Mouse (Mus musculus) liver (tissue): ENCODE data around the gene Crhbp.

ENCODE experiments used
- DNase-seq: peaks from one replicate; pipeline ENCODE4 v3.0.0-alpha.2; 2020; ENCODE audit warnings: mixed read lengths

The Crhbp gene

DNA sequence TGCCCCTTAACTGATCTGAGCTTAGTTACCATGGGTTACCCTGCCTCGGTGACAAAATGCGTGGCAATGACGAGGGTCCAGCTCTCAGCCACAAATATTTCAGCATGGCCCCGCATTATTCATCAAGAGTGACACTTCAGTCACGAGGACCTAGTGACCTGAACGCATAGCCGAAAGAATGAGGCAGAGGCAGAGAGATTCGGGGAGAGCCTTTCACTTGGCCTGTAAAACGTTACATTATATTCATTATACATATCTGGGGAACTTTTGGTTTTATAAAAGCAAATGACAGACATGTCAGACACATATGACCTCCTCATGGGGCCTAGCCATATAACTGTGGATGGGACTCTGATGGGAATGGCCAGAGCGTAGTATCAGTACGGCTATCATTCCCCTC lies at the start of gene Crhbp:
Gene Crhbp, minus strand, starts transcription at position 101 of the 400 bp plus-strand sequence.
- no peak for DNase-seq

DNA sequence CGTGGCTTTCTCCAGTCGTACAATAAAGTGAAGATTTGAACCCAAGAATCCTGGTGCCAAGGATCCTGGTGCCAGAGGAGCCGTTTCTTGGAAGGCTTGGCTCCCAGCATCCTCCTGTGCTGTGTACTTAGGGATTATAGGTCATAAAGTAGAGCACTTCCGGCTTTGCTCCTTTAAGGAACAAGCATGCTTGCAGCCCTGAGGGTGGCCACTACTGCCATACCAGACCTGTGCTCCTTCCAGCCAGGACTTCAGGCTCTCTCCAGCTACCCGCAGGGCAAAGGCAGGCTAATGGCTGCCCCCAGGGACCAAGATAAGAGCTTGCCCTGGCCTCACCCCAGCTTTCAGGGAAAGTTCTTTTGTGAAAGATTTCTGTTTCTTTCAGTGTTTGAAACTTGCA lies 48.6 kb upstream of the Crhbp start:
- no peak for DNase-seq

DNA sequence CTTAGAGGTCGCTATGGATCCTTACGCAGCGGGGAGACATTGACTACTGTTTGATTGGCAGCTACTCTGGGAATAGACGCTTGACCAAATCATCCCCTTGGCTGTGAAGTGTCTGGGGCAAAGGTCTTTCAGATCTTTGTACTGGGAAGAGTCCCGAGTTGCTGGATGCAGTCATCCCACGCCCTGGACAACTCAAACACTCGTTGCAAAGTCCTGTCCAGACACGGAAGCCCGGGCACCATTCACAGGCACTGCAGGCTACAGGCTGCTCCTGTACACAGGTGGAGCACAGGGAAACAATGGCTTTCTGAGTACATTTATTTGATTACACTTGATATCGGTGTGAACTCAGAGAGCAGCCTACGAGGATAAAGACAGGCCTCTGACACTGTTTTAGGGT lies 46.6 kb upstream of the Crhbp start:
- DNase-seq: no peak

DNA sequence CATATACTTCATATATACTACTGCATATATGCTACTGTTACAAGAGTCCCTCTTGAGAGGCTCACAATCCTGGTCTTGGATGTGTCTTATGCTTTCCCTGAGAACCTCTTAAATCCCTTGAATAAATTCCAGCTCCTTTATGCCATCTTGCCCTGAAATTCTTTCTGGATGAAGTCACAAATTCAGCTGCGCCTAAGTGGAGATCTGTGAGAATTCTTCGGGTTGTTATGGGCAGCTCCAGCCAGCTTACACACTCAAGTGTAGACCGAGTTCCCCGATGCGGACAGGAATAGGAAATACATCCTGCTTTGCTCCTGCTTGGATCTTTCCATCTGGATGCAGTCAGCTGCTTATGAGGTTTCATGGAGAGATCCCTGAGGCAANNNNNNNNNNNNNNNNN lies 39.9 kb upstream of the Crhbp start:
- no peak for DNase-seq

DNA sequence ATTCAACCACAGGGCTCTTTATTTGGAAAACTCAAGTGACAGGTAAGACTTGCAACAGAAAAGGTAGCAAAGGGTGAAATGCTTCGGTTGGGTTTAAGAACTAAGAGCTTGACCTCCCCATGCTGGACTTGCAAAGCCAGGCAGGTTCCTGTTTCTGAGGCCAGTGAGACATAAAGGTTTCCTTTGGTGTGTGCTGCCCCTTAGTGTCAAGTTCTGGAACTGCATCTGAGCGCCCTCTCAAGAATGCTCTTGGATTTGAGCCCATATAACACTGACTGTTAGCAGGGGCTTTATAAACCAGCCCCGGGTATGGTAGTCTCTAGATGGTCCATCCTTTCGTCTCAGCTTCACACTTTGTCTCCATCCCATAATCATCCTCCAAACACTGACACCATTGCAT lies 36.7 kb upstream of the Crhbp start:
- DNase-seq: peak; percentile 71

DNA sequence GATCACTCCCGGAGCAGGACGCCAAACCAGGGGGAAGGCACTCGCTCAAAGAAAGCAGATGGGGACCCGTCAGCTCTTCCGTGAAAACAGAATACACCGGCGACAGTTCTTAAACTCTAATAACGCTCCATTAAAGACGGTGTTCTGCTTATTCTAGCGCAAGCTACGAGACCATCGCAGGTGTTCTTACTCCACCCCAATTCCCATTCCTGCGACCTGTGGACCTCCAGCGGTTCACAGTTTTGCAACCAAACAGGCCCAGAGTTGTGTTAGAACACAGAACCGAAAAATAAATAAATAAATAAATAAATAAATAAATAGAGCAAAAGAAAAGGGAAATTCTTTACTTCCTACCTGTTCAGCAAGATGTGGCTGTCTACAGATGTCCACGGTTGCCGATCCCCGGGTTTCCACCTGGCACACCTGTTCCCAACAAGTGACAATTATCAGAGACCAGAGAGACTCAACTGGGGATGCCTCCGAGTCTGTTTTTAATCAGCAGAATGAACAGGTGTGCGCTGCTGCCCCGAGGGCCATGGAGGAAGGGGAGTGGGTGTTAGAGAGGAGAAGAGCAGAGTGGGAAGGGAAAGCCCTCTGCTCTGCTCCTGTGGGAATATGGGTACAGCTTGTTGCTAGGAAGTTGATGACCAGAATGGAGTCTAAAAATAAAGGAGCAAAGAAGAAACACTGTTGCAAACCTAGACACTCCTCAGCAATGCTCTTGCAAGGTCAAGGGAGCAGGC lies 34.1 kb upstream of the Crhbp start, which contains the start of gene S100z:
Gene S100z, minus strand, starts transcription at position 51 of the 743 bp plus-strand sequence.
- no peak for DNase-seq

DNA sequence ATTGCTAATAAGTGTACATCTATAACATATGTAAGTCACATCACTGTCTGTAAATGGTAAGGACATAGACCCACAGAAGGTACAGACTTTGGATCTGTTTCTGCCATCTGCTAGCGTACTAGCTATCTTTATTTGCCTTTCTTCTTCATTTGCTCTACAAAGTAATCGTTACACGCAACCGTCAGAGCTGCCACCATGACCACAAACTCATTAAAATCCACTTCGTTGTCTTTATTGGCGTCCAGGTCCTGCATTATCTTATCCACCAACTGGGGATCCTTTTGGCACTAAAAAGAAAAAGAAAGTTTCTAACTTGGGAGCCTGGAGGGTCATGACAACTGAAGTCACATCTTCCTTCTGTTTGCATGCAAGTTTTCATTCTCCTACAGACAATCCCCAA lies 32.4 kb upstream of the Crhbp start:
- DNase-seq: no peak

DNA sequence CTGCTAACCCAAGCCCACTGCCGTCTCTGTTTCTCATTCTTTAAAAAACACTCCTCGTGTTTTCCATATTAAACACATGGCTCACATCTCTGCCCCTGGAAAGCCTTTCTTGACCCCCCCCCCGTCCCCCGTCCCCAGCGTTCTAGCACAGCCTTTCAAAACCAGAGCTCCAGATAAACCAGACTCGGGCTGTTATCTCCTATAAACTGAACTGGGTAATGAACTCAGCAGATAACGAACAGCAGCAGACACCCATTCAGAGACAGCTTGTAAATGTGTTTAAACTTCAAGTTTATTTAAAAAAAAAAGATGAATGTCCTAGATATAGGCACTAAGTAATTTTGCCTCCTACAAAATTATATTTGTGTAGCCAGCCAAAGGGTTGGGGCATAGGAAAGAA lies 30.4 kb upstream of the Crhbp start:
- peak; percentile 49 for DNase-seq

DNA sequence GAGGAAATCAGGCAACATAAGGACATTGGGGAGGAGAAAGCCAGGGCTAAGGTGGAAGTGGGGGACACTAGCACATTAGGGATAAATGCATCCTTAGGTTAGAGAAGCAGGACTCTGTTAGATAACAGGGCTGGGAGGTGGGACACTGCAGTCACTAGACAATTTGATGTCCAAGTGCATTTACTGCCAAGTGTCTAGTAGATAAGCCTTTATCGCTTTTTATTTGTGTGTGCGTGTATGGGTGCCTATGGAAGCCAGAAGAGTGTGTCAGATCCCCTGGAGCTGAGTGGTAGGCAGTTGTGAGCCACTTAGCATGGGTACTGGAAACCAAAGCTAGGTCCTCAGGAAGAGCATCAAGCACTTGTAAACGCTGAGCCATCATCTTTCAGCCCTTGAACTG lies 29.6 kb upstream of the Crhbp start:
- peak; percentile 20 for DNase-seq

DNA sequence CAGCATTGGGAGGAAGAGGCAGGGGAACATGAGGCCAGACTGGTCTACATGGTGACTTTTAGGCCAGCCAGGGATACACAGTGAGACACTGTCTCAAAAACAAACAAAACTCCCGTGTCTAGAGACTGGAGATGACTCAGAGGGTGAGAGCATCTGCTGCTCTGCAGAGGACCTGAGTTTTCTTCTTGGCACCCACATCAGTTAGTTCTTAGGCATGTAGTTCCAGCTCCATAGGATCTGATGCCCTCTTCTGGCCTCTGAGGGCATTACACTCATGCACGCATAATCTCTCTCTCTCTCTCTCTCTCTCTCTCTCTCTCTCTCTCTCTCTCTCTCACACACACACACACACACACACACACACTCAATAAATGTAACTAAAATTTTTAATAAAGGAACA lies 26.2 kb upstream of the Crhbp start:
- DNase-seq: peak; percentile 23

DNA sequence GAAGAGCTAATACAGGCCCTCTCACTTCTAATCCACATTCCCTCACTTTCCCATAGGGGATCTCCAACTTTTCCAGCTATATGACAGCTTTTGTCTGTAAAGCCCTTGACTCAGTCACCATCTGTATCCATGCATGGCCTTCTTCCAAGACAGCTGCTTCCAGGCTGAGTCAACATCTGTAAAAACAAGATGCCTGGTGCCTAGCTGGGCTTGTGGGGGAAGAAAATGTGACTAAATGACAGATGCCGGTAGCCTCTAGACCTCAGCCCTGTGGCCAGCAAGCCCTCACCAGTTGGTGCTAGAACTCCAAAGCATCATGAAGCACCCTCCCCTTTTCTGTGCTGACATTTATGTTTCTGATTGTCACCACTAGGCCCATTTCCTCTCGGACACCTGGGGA lies 6.8 kb upstream of the Crhbp start:
- no peak for DNase-seq

DNA sequence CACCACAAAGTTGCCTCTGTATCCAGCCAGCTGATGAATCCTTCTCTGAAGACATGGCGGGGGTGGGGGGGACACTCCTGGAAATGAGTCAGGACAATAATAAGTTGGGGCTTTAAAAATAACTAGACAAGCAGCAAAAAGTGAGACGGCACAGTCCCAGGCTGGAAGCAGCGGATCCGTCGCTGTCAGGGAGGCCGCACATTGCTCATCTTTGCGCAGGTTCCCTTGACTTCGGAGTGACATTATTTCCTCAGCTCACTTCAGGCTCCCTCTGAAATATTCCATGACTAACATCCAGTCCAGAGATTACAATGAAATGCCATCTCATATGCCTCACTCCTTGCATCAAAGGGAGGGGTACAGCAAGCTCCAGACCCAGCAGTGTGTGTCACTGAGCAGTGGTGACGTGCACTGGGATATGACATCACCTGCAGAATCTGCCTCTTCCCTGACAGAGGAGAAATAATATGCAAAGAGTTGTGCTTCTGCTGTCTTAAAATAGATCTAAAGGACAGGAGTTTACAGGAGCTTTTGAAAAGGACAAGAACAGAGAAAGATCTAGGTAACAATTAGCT lies 6.0 kb upstream of the Crhbp start:
- no peak for DNase-seq

DNA sequence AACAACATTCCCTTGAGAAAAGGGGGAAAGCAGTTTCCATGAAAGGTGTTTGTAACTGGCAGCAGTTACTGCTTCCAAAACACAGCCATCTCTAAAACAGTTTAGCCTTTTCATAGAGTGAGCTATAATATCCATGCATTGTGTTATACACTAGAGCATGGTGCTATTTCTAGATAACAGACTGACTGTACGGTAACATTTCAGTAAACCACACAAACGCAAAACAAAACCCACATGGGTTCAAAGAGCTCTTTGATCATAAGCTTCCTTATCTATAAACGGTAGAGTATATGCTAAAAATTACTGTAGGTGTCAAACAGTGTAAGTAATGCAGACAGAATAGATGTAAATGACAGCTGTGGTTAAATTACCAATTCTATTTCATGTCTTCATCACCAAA lies 5.0 kb upstream of the Crhbp start:
- no peak for DNase-seq

DNA sequence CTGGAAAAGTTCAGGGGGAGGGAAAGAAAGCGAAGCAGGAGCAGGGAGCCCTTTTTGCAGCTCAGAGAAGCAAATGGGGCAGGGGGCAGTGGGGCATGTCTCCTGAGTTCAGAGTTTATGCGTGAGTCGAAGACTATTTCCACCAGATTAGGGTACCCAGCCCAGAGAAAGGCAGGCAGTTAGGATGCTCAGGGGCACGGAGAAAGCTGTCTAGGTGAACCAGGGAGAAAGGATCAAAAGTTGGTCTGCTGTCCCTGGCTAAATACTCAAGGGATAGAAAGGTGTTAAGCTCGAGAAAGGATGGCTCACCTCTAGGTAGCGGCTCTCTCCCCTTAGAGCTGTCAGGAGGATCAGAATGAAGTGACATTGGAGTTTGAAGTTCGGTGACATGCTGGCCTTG lies 433 bp downstream of the Crhbp start:
- no peak for DNase-seq

DNA sequence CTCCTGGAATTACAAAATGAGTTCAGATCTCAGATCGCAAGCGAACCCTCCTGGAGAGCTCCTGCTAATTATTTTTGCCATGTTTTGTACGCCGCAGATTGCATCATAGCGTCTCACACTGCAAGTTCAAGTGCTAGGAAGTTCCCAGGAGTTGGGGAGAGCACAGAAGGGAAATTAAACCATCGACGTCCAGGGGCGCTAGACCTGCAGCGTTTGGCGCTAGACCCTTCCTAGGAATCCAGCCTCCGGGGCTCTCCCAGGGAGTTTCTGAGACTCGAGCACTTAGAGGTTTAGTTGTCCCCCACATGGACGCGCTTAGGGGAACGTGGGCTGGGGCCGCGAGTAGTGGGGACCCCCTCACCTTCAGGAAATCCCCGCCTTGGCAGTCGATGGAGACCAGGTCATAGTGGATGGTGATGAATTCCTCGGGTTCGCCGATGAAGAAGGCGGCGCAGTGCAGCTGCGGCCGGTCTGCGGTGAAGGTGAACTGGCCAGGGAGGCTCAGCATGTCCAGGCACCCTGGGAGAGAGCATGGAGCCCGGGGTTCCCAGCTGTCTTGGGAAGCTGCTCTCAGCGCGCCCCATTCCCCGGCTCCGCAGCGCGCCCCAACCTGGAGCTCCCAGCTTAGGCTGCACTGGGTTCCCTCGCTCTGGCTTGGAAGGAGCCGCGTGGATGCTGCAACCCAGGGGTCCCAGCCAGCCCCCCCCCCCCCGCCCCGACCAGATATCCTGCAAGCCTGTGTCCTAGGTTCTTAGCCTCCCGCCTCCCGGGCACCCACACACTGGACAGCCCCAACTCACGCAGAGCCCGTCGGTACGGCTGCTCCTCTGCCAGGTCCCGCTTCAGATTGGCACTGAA lies 1.1 kb downstream of the Crhbp start:
- no peak for DNase-seq

DNA sequence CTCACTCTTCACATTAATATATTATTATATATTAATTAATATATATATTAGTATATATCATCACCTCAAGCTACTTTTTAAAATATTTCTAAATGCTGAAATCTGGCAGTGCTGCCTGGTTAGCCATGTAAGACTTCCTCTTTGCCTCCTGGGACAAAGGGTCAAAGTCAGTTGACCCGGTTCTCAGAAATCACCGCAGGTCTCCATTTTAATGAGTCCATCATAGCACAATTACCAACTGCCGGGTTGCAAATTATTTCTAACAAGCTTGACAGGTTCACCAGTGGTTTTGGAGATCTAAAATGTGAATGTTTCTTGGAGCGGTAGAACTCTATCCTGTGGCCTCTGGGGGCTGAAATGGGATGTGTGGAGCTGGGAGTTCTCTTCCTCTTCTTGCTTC lies 1.8 kb downstream of the Crhbp start:
- no peak for DNase-seq

DNA sequence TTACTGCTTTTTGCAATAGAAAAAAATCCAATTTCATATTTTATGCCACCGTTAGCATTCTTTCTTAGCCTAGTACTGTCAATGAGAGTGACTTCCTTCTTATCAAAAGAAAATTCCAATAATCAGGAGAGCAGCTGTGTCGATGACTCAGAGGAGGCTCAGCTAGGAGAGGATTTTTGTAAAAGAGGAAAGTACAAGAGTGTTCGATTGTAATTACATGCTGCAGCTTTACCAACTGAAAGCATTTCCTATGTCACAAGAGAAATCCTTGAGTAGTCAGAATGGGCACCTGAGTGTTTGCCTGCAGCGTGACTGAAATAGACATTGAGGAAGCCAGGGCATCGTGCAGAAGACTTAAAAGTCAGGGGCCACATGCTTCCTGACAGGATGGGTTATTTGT lies 5.2 kb downstream of the Crhbp start:
- no peak for DNase-seq

DNA sequence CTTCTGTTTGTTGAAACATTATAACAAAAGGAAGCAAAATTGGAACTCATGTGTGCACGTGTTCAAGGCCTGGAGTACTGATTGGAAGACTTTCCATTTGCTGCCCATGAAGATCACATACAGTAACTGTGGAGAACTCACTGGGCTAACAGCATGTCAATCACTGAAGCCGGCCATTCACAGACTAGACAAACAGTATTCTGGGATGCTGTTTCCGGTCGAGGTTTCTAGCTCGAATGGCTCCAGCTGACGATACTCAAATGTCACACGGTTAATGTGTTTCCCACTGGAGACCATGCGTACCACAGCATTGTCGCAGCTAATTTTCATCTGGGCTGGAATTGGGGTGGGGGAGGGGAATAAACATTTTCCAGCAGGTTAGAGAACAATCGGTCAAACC lies 13.0 kb downstream of the Crhbp start:
- no peak for DNase-seq

DNA sequence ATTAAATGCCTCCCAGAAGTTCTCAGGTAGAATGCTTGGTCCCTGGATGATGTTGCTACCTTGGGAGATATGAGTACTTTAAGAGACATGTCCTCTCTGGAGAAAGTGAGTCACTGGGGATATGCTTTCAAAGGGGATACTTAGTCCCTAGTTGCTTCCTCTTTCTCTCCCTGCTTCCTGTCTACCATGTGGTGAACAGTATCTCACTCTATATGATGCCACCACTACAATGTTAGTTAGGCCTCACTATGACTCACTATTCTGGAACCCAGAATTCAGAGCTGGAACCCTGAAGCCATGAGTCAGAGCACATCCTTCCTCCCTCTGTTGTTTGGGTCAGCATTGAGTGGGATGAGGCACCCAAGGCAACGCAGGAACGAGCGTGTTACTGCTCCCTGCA lies 17.2 kb downstream of the Crhbp start:
- DNase-seq: no peak

DNA sequence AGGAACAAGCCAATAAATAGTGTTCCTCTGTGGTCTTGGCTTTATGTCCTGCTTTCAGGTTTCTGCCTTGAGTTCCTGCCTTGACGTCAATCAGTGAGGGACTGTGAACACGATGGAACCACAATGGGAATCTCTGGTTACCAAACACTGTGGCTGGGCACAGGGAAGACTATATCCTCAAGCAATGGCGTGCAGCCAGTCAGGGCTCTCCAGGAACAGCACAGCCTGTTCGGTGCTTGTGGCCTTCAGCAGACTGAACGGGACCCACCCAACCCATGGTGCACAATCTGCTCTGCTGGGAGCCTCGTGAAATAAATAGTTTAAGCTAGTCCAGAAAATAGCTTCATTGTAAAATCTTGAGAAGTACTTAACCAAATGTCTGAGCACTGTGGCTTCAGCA lies 18.3 kb downstream of the Crhbp start:
- DNase-seq: no peak

DNA sequence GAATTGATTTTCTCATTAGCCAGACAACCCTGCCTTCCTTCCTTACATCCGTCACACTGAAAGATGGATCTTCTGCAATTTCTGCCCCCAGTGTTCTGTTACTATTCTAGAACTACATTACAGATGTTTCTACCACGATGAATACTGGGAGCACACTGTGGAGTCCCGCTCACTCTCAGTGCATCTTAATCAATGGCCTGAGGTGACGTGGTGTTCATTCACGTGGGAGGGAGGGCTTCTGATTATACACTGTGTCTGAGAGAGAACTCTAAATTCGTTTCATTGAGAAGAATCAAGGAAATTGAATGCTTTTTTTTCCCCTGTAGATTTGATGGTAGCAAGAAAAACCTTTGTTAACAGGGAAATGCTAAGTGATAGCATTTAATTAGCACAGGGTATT lies 19.2 kb downstream of the Crhbp start:
- no peak for DNase-seq

DNA sequence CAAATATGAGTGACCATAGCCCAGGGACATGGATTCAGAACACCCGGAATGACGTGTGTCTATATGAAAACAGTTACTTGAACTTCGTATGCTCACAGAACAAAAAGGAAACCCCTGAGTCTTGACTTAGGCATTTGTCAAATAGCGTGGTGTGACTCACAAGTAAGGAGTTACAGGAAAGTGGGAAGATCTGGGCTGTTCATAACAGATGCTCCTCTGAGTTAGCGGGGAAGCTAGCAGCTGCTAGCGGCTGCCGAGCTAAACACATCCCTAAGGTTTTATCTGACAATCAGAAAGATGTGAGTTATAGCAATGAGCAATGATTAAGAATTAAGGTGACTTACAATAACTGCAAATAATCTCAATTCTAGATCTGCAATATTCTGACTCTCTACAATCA lies 19.8 kb downstream of the Crhbp start:
- no peak for DNase-seq

DNA sequence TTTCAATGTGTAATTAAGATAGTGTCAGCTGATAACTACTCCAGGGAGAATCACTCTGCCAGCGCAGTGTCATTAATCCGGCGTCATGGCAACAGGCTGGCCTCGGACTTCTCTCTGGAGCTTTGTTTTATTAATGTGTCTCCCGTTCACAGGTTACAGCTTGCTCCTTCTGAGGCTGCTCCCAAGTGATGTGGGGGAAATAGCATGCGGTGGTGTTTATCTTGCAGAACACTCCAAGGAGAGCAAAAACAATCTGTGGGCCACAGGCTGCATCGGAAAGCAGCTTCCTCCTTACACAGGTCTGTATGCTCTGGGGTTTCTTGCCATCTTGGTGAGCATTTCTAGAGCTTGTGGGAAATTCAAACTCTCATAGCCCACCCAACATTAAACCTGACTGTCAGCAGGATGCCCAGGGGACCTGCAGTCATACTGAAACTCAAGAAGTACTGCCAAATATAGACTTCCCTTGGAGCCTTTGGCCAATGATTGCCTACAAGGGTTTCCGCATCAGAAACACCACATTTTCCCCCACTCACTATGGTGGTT lies 25.4 kb downstream of the Crhbp start:
- no peak for DNase-seq
